Mouse (Mus musculus) left cerebral cortex, adult 11 months (tissue): ENCODE data around the gene Ift52.
"Not testable (repeated sequence)": the region's sequence is repeated elsewhere in the genome, so short reads cannot be mapped to it uniquely, and the experiment has no call there.

Experiments
- DNase-seq: peaks from one replicate; pipeline ENCODE4 v3.0.0; 2022; ENCODE audit warnings: low spot score

The Ift52 gene

GRCm38 (mm10) chr2:163031757-163032156 lies 14.6 kb downstream of the Ift52 start:
- DNase-seq, result no peak

DNA sequence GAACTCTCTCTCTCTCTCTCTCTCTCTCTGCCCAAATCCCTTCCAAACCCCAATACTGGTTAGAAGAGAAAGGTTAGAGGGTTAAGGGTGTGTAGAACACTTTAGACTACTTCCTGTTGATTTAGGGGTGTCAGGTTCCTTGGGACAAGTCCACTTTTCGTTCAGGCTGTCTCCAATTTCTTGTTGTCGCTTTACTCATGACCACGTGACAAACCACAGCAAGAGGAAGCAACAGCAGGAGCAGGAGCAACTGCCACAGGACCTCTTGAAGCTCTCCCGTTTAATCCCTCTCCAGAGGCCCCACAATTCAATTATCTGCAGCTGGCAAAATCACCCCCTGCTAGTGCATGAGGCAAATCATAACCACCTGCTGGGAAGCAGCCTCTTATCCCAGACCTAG lies 15.5 kb downstream of the Ift52 start:
- no peak for DNase-seq

DNA sequence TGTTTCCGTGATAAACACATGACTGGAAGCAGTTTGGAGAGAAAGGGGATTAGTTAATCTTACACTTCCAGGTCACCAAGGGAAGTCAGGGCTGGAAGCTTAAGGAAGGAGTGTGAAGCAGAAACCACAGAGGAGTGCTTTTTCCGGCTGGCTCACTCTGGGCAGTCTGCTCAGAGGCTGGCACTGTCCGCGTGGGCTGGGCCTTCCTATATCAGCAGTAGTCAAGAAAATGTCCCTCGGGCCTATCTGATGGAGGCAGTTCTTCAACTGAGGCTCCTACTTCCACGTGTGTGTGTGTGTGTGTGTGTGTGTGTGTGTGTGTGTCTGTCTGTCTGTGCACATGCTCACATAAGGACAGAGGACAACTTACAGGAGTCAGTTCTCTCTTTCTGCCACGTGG lies 22.8 kb downstream of the Ift52 start:
- DNase-seq, result no peak

DNA sequence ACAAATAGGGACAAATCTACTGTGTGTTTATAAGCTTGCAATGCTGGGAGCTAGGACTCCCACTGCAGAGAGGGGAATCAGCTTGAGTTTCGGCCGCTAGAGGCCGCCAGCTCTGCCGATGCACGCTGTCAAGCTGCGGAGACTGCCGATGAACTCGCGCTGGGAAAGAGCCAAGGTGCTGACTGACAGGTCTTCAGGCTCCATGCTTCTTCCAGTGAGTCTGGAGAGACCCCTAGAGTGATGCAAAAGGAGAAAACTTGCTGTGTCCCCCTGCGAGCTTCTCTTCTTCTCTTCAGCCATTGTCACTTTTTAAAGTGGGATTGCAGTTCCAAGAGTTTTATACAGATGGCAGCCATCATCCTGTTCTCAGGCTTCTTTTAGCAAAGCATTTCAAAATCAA lies 31.0 kb downstream of the Ift52 start:
- DNase-seq, result peak; percentile 44

GRCm38 (mm10) chr2:163049116-163049515 lies 32.0 kb downstream of the Ift52 start:
- DNase-seq, result no peak

GRCm38 (mm10) chr2:163051691-163052090 lies 34.5 kb downstream of the Ift52 start:
- no peak for DNase-seq

DNA sequence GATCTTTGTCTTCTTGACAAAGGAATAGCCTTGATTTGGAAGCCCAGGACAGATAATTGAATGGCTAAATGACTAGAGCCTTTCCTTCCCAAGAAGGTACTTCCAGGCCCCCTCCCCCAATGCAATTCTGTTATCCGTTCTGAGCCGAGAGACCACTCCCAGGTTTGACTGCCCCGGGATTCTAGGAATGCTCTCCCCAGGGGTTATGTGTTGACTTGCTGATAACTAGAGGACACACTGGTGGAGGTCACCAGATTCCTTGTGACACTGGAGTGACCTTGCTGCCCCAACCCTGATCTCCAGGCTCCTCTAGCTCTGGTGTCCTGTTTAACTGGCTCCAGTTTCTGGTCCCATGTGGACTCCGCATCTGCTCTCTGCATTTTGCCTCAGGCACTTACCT lies 34.9 kb downstream of the Ift52 start:
- DNase-seq, result no peak

DNA sequence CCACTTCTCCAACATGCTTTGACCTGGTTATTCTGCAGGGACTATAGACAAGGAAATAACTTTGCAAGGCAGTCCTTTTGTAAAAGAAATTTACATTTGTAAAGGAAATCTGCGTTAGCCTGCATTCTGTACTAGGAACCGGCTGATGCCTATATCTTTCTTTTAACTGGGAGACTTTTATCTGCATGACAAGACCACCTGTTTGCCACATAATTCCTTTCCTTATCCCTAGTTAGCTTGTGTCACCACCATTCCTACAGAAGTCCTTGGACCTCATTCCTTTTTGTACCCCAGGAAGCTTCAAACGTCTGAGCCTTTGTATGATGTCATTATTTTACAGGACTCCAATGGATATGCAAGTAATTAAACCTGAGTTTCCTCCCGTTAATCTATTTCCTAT lies 35.7 kb downstream of the Ift52 start:
- DNase-seq, result no peak

- peak; percentile 69 for DNase-seq
Observed at GRCm38 (mm10) chr2:163054335-163054840, 37.2 kb downstream of the Ift52 start, which contains the start of gene Mybl2. Mybl2 (plus strand) TSS chr2:163054687.

DNA sequence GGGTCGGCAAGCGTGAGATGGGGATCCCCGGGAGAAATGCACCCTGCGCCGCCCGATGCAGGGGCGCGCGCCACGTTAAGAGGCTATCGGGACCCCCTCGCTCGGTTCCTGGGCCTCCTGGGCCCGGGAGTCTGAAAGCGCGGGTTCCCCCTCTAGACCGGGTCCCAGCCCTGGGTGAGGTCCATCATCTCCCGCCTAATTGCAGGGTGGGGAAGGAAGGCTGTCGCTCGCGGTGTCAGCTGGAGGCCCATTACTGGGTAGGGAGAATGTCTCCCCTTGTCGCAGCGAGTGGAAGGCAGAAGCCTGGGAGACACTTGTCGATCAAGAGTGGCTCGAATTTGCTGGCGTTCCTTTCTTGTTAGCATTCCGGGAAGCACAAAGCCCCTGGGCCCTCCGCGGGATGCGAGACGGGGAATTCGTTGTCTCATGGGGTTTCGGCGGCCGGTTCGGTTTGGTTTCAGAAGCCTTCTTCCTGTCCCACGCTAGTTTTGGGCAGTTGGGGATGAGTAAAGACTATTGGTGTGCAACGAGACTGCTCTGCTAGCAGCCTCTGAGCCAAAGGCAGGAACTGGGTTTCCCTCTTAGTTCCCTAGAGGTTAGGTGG lies 37.8 kb downstream of the Ift52 start:
- no peak for DNase-seq

- DNase-seq, result no peak
Observed at GRCm38 (mm10) chr2:163055715-163056114, 38.6 kb downstream of the Ift52 start.

- no peak for DNase-seq
Observed at GRCm38 (mm10) chr2:163056584-163056983, 39.4 kb downstream of the Ift52 start.

DNA sequence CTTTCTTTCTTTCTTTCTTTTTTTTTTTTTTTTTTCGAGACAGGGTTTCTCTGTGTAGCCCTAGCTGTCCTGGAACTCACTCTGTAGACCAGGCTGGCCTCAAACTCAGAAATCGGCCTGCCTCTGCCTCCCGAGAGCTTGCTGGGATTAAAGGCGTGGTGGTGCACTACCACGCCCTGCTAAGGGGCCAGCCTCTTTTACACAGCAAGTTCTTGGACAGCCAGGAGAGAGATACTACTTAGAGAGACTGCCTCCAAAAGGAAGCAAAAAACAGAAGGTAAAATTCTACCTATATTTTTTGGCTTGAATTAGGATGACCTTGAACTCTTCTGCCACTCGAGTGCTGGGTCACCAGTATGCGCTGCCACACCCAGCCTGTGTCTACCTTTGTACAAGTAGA lies 41.8 kb downstream of the Ift52 start:
- DNase-seq, result not testable (repeated sequence)

GRCm38 (mm10) chr2:163060630-163061029 lies 43.5 kb downstream of the Ift52 start:
- DNase-seq, result no peak

DNA sequence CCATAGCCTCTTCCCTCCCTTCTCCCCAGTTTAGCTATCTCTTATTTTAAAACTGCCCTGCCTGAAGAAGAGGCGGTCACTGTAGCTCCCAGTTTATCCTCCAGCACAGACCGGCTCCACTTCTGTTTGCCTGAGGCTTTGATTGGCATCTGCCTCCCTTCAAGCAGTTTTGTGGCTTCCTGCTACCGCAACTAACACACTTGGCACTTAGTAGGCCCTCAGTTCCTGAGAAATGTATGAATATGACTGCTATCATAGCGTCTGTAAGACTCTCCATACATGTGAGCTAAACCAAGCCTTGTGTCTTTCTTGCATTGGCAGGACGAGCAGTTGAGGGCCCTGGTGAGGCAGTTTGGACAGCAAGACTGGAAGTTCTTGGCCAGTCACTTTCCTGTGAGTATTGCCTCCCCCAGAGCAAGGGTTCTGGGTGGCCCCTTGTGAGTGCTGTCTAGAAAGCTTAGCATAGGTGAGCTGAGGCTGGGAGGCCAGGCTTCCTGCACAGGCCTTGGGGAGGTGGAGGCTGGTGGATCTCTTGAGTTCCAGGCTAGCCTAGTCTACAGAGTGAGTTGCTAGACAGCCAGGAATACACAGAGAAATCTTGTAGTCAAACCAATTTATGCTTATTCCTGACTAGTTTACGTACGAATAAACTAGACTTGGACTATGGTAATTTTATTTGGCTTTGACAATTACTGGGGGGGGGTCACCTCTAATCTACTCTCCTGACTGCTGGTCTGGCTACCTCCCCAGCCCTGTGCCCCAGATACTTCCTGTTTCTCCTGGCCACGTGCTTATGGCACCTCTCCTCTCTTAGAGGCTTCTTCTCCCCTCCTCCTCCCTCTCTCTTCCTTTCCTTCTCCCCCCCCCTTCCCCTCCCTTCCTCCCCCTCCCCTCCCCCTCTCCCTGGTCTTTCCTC lies 44.3 kb downstream of the Ift52 start:
- DNase-seq, result no peak

GRCm38 (mm10) chr2:163062119-163062508 lies 45.0 kb downstream of the Ift52 start:
- no peak for DNase-seq

- no peak for DNase-seq
Observed at GRCm38 (mm10) chr2:163066326-163066725, 49.2 kb downstream of the Ift52 start.

GRCm38 (mm10) chr2:163067233-163067632 lies 50.1 kb downstream of the Ift52 start:
- no peak for DNase-seq

- no peak for DNase-seq
Observed at GRCm38 (mm10) chr2:163070213-163070612, 53.1 kb downstream of the Ift52 start.

DNA sequence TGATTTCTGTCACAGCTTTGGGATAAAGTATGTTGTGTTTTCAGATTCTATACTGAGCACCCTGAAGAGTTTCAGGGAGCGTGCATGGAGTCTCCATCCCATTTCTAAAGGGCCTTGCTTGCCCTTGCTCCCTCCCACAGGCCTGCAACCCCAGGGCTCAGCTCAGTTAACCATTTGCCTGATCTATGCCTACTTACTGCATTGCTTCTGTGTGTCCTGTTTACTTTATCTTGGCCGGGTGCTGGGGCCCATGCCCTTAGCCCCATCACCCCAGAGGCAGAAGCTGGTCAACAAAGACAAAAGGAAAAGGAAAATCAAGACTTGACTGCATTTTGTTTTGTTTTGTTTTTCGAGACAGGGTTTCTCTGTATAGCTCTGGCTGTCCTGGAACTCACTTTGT lies 54.4 kb downstream of the Ift52 start:
- no peak for DNase-seq

DNA sequence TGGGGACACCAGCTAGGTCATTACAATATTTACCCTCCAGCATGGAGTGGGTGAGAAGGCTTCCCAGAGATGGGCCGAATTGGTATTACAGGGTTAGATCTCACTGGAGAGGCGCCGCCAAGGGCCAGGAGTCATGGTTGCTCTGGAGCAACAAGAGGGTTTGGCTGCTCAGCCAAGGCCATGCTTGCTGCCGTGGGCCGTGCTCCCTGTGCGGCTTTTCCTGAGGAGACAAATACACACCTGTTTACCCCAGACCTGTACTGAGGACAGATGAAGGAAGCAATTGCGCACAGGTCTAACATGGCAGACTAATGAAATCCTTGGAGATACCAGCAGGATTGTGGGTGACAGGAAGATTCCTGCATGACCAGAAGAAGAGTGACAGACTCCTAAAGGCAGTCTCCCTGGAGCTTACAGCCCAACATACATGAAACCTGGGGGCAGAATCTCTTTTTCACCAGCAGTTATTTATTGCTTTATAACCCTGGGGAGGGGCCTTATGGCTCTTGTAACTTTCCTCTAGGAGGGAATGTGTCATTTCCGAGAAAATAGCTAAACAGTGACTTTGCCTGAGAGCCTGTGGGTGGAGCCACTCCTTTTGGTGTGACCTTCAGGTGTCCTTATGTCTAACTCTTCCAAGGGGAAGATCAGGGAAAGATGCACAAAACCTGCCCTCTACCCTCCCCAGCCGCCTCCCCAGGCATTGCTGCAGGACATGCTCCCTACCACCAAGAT lies 56.0 kb downstream of the Ift52 start:
- no peak for DNase-seq

DNA sequence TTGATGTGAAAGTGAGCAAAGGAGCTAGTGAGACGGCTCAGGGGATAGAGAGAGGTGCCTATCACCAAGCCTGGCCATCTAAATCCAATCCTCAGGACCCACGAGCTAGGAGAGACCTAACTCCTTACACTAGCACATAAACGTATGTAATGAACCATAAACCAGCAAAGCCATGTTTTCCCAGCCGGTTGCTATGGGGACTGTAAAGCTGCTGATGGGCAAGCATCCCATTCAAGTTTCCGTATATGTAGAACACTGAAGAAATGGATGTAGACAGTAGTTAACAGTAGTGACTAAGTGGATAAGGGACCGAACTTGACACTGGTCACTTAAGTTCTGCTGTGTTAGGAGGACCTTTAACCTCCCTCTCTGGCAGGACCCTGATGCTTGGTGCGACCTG lies 56.9 kb downstream of the Ift52 start:
- no peak for DNase-seq

- no peak for DNase-seq
Observed at GRCm38 (mm10) chr2:163074808-163075207, 57.7 kb downstream of the Ift52 start.
